Mouse (Mus musculus): ENCODE measurements at regions not wholly inside any gene's neighbourhood (a gene's known extent, or its start where the extent isn't known, plus 50 kb on each side); places are given as distances from the start of the nearest gene placed in this dataset.

DNA sequence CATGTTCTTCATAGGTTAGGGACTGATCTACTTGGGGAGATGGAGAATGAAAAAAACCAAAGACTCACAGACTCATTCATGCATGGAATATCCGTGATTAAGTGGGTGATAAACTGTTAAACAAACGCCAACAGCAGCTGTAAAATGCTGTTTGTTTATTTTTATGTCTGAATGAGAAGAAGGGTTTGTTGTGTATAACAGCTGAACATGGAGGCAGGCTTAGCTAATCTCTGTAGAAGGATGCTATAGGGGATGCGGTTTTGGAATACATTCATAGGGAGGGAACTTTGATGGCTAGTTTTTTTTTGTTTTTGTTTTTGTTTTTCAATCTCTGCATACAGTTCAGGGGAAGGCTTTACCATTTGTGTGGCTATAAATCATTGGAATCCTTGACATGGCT is 977.1 kb upstream of the Cdh8 start:
- no peak for DNase-seq (ENCODE audit: low read depth, low spot score)

- no peak for DNase-seq (ENCODE audit: low read depth, low spot score)
Measured at GRCm38 (mm10) chr8:100367663-100368062, 951.4 kb upstream of the Cdh8 start.

- no peak for DNase-seq (ENCODE audit: low read depth, low spot score)
Measured at GRCm38 (mm10) chr8:100362772-100363171, 946.5 kb upstream of the Cdh8 start.

GRCm38 (mm10) chr8:100360541-100360940 is 944.3 kb upstream of the Cdh8 start:
- DNase-seq (ENCODE audit: low read depth, low spot score): peak; percentile 71

GRCm38 (mm10) chr8:100334528-100334927 is 918.3 kb upstream of the Cdh8 start:
- DNase-seq (ENCODE audit: low read depth, low spot score): no peak

DNA sequence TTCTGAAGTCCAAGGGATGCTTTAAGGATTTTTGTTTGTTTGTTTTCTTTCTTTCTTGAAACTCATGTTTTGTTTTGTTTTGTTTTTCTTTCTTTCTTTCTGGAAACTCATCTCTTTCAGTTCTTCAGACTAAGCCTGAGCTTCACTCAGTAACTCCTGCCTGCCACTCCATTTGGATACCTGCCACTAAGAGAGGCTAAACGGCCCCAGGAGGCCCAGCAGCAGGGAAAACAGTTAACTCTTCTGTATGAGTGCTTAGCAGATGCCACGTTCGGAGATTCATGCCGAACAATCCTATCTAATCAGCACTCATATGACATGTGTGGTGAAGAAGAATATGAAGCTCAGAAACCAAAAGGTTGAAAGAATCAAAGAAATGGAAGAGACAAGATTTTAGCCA is 909.3 kb upstream of the Cdh8 start:
- no peak for DNase-seq (ENCODE audit: low read depth, low spot score)

GRCm38 (mm10) chr8:100323471-100323870 is 907.2 kb upstream of the Cdh8 start:
- DNase-seq (ENCODE audit: low read depth, low spot score): no peak

- no peak for DNase-seq (ENCODE audit: low read depth, low spot score)
Measured at GRCm38 (mm10) chr8:100298191-100298590, 881.9 kb upstream of the Cdh8 start.

DNA sequence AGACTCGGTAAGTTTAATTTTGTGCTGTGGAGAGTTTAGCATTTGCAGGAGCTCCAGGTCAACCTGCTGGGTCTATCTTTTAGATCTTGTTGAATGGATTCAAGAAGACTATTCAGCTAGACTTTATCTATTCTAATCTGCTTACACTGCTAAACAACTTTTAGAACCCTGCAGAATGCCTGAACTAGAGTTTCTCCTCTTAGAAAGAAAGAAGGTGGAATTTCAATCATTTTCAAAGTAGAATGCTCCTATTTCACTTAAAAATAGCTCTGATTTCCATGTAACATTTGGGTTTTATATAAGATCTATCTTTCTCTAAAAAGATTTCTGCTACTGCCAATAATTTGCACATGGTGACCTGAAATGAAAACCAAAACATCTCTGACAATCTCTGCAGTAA is 876.3 kb upstream of the Cdh8 start:
- no peak for DNase-seq (ENCODE audit: low read depth, low spot score)

DNA sequence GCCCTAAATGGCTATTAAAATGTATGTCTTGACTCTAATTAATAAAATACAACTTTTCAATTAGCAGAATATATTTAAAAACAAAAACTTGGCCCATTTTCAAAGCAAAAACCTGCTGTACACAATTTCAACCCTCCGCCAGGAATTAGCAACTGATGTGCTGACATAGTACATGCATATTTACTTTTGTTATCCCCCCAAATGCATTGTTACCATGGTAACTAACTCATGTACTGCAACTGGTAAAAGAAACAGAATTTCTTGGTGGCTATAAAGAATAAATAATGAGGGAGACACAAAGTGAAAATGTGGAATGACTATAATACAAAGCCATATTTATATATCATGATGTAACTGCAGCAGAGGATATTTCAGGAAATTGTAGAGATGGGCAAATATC is 875.7 kb upstream of the Cdh8 start:
- no peak for DNase-seq (ENCODE audit: low read depth, low spot score)
